Mouse (Mus musculus) CH12.LX (cell line): ENCODE data around the gene E2f2. TPM values are rescaled to one million over a fixed set of nuclear protein-coding genes. Genes with fewer than 3 reads are reported as not detected.

Experiments used
- DNase-seq: peaks from one replicate; pipeline ENCODE4 v3.0.0-alpha.2; 2013; ENCODE audit errors: extremely low read depth
- H3K27ac ChIP-seq: 2 replicates; pipeline ENCODE4 v1.5.1; 2012; ENCODE audit warnings: low read depth, mild to moderate bottlenecking, control low read depth, moderate library complexity; ENCODE audit not compliant: insufficient read depth
- H3K27me3 ChIP-seq: replicated peaks from 2 replicates; pipeline ENCODE3; 2012; ENCODE audit warnings: inconsistent platforms
- H3K36me3 ChIP-seq, 2 experiments: replicated peaks in 1 of 2; 2 replicates each; pipeline versions ENCODE3 to v1.6.1; 2012; ENCODE audit warnings: inconsistent platforms in 1 of 2, low read length in 1 of 2, mild to moderate bottlenecking in 1 of 2, mixed read lengths in 1 of 2, moderate library complexity in 1 of 2; ENCODE audit not compliant: control insufficient read depth in 1 of 2, insufficient read depth in 1 of 2
- H3K4me1 ChIP-seq, 2 experiments: 2 replicates each; pipeline ENCODE4 v1.6.1; 2012; ENCODE audit warnings: inconsistent platforms in 1 of 2, moderate library complexity in 1 of 2; ENCODE audit not compliant: insufficient read depth in 2 of 2, control insufficient read depth in 1 of 2
- H3K4me2 ChIP-seq: 2 replicates; pipeline ENCODE4 v1.6.1; 2012; ENCODE audit warnings: low read depth, mild to moderate bottlenecking, control low read depth; ENCODE audit not compliant: poor library complexity, insufficient read depth, severe bottlenecking
- H3K4me3 ChIP-seq, 3 experiments: fragments of 150-350 bp in 1 of 3; sonication (generic) in 1 of 3; replicated peaks in 1 of 3; 2 replicates each; pipeline versions ENCODE3 to v1.5.1; 2011 to 2012; ENCODE audit warnings: low read depth in 2 of 3, low read length in 2 of 3, mild to moderate bottlenecking in 2 of 3, moderate library complexity in 2 of 3, control low read depth in 1 of 3, improper control_type of control experiment in 1 of 3, inconsistent platforms in 1 of 3, mixed read lengths in 1 of 3; ENCODE audit not compliant: poor library complexity in 1 of 3
- H3K79me2 ChIP-seq: replicated peaks from 2 replicates; pipeline ENCODE4 v1.6.1; 2012; ENCODE audit warnings: mild to moderate bottlenecking, moderate library complexity; ENCODE audit not compliant: control insufficient read depth, poor library complexity, insufficient read depth, severe bottlenecking; ENCODE audit errors: extremely low read depth
- H3K9ac ChIP-seq: 2 replicates; pipeline ENCODE4 v1.6.1; 2012; ENCODE audit warnings: low read depth, mild to moderate bottlenecking, control low read depth, moderate library complexity; ENCODE audit not compliant: insufficient read depth
- H3K9me3 ChIP-seq: replicated peaks from 2 replicates; pipeline ENCODE3; 2012; ENCODE audit warnings: low read length, inconsistent platforms, mixed read lengths
- CHD1 ChIP-seq: IDR thresholded peaks from 2 replicates; pipeline ENCODE4 v1.6.1; 2012; ENCODE audit warnings: low read depth, low read length, improper control_type of control experiment, inconsistent platforms
- CHD2 ChIP-seq: IDR thresholded peaks from 2 replicates; pipeline ENCODE4 v1.6.1; 2011; ENCODE audit warnings: low read length, improper control_type of control experiment
- E2F4 ChIP-seq: IDR thresholded peaks from 2 replicates; pipeline ENCODE4 v1.6.1; 2011; ENCODE audit warnings: low read depth, low read length, improper control_type of control experiment; ENCODE audit not compliant: insufficient replicate concordance
- ELF1 ChIP-seq: IDR thresholded peaks from 2 replicates; pipeline ENCODE4 v1.6.1; 2014; ENCODE audit warnings: low read depth, mild to moderate bottlenecking, inconsistent platforms, low read length, improper control_type of control experiment
- ETS1 ChIP-seq: conservative IDR thresholded peaks from 2 replicates; pipeline ENCODE4 v1.6.1; 2012; ENCODE audit warnings: low read depth, mild to moderate bottlenecking, inconsistent platforms, low read length, improper control_type of control experiment, moderate library complexity
- GABPA ChIP-seq: IDR thresholded peaks from 2 replicates; pipeline ENCODE4 v1.6.1; 2012; ENCODE audit warnings: low read depth, low read length, improper control_type of control experiment, inconsistent platforms; ENCODE audit not compliant: insufficient replicate concordance
- IRF4 ChIP-seq: IDR thresholded peaks from 2 replicates; pipeline ENCODE4 v1.6.1; 2014; ENCODE audit warnings: low read depth, mild to moderate bottlenecking, inconsistent platforms, low read length, improper control_type of control experiment
- JUN ChIP-seq: IDR thresholded peaks from 2 replicates; pipeline ENCODE4 v1.6.1; 2011; ENCODE audit warnings: low read depth, mild to moderate bottlenecking, low read length, improper control_type of control experiment, moderate library complexity; ENCODE audit not compliant: insufficient read depth
- JUND ChIP-seq: conservative IDR thresholded peaks from 2 replicates; pipeline ENCODE4 v1.6.1; 2011; ENCODE audit warnings: low read depth, low read length, improper control_type of control experiment
- KAT2A ChIP-seq: IDR thresholded peaks from 2 replicates; pipeline ENCODE4 v1.6.1; 2012; ENCODE audit warnings: low read length, improper control_type of control experiment, inconsistent platforms; ENCODE audit not compliant: insufficient replicate concordance
- MAFK ChIP-seq: IDR thresholded peaks from 2 replicates; pipeline ENCODE4 v1.6.1; 2011; ENCODE audit warnings: low read length, improper control_type of control experiment; ENCODE audit not compliant: insufficient replicate concordance
- MAX ChIP-seq: IDR thresholded peaks from 2 replicates; pipeline ENCODE4 v1.6.1; 2011; ENCODE audit warnings: low read length, improper control_type of control experiment
- MAZ ChIP-seq: IDR thresholded peaks from 2 replicates; pipeline ENCODE4 v1.6.1; 2012; ENCODE audit warnings: low read depth, mild to moderate bottlenecking, inconsistent platforms, low read length, improper control_type of control experiment, moderate library complexity
- MEF2A ChIP-seq: IDR thresholded peaks from 2 replicates; pipeline ENCODE4 v1.6.1; 2014; ENCODE audit warnings: low read depth, mild to moderate bottlenecking, inconsistent platforms, low read length, improper control_type of control experiment, borderline replicate concordance
- MXI1 ChIP-seq: IDR thresholded peaks from 2 replicates; pipeline ENCODE4 v1.6.1; 2011; ENCODE audit warnings: mild to moderate bottlenecking, low read depth, low read length, improper control_type of control experiment
- NELFE ChIP-seq: IDR thresholded peaks from 2 replicates; pipeline ENCODE4 v1.6.1; 2011; ENCODE audit warnings: low read depth, low read length, improper control_type of control experiment
- RAD21 ChIP-seq: IDR thresholded peaks from 2 replicates; pipeline ENCODE4 v1.6.1; 2011; ENCODE audit warnings: low read depth, mild to moderate bottlenecking, low read length, improper control_type of control experiment, moderate library complexity
- TBP ChIP-seq: conservative IDR thresholded peaks from 2 replicates; pipeline ENCODE4 v1.6.1; 2011; ENCODE audit warnings: low read depth, low read length, improper control_type of control experiment
- TCF12 ChIP-seq: IDR thresholded peaks from 2 replicates; pipeline ENCODE4 v1.6.1; 2014; ENCODE audit warnings: low read depth, mild to moderate bottlenecking, inconsistent platforms, low read length, improper control_type of control experiment
- USF1 ChIP-seq: IDR thresholded peaks from 2 replicates; pipeline ENCODE4 v1.6.1; 2014; ENCODE audit warnings: low read depth, mild to moderate bottlenecking, inconsistent platforms, low read length, improper control_type of control experiment
- USF2 ChIP-seq: conservative IDR thresholded peaks from 2 replicates; pipeline ENCODE4 v1.6.1; 2011; ENCODE audit warnings: low read depth, low read length, improper control_type of control experiment
- ZC3H11A ChIP-seq: IDR thresholded peaks from 2 replicates; pipeline ENCODE4 v1.6.1; 2012; ENCODE audit warnings: low read depth, mild to moderate bottlenecking, inconsistent platforms, low read length, improper control_type of control experiment
- ZMIZ1 ChIP-seq: IDR thresholded peaks from 2 replicates; pipeline ENCODE4 v1.6.1; 2012; ENCODE audit warnings: low read depth, mild to moderate bottlenecking, inconsistent platforms, low read length, improper control_type of control experiment
- dilution Hi-C: fragments of 300-500 bp; cut with MboI; formaldehyde crosslinking; loops from 2 replicates; pipeline ENCODE4 v1.14.3; 2020; ENCODE audit warnings: low sequenced_read_pairs; ENCODE audit not compliant: extremely low pct_unique_long_range_greater_than_20kb, extremely low pct_ligation_motif_present
- in situ Hi-C: fragments of 300-500 bp; cut with MboI; formaldehyde crosslinking; loops from 3 replicates; pipeline ENCODE4 v1.14.3; 2019; ENCODE audit warnings: low sequenced_read_pairs, low pct_ligation_motif_present, low pct_unique_long_range_greater_than_20kb, mixed read lengths
- polyA plus RNA-seq: library from polyadenylated mRNA; unstranded; fragments of >175 nt; gene quantifications from 2 replicates; pipeline ENCODE4 v1.2.1, GENCODE M21; 2012; ENCODE audit warnings: low read depth; ENCODE audit not compliant: insufficient read length
- total RNA-seq, 2 experiments: library from RNA; depleted of rRNA; stranded (reverse); fragments of 300-350 nt in 1 of 2; fragments of >200 nt in 1 of 2; gene quantifications; 2 replicates each; pipeline ENCODE4 v1.2.3; 2012 to 2014

E2f2 gene
- total and polyA plus RNA-seq, 3 experiments = 3.9 to 7.2 (median 4.4) TPM

- Histone ChIP-seq H3K4me1 (peaks cover 0 to 6% of the 10 kb centered on the region in 2 experiments; a peak in 1 of 4 replicates), H3K4me2 (no peak overlapping the region), H3K9me3 (peaks cover 10% of the 10 kb centered on the region), H3K27me3 (peaks cover 81% of the 10 kb centered on the region), H3K79me2 (no peaks in the 10 kb centered on the region), H3K36me3 (no peaks in the 10 kb centered on the region), H3K4me3 (no peak overlapping the region), H3K27ac (no peak overlapping the region), H3K9ac (no peak overlapping the region)
- TF ChIP-seq MEF2A = no peak
- no peak for TF ChIP-seq CHD1
- no peak for TF ChIP-seq MXI1
- no peak for TF ChIP-seq TCF12
- TF ChIP-seq JUND = no peak
- no peak for TF ChIP-seq CHD2
- no peak for TF ChIP-seq ZC3H11A
- no peak for TF ChIP-seq MAFK
- TF ChIP-seq MAX = no peak
- no peak for TF ChIP-seq ZMIZ1
- no peak for TF ChIP-seq RAD21
- TF ChIP-seq MAZ = no peak
- no peak for TF ChIP-seq GABPA
- no peak for TF ChIP-seq IRF4
- TF ChIP-seq ELF1 = no peak
- TF ChIP-seq TBP = no peak
- TF ChIP-seq USF2 = no peak
- TF ChIP-seq E2F4 = no peak
- DNase-seq = no peak
- dilution Hi-C loops = no loop called here
- in situ Hi-C loops = loop anchor here (5.0 to 25.0 kb wide), 2 partner anchors 33 to 372 kb away; partner anchors contain the start of genes Asap3, Kdm1a, Lactbl1 and Tex46
Observed at GRCm38 (mm10) chr4:136240123-136240522, 67.9 kb downstream of the E2f2 start.

GRCm38 (mm10) chr4:136240955-136241354 lies 68.8 kb downstream of the E2f2 start:
- no peak for DNase-seq
- in situ Hi-C loops = loop anchor here (5.0 to 25.0 kb wide), 2 partner anchors 34 to 371 kb away; partner anchors contain the start of genes Asap3, Kdm1a, Lactbl1 and Tex46
- TF ChIP-seq IRF4 (no peak), ETS1 (no peak), ELF1 (no peak), KAT2A (no peak), USF2 (no peak), JUN (no peak), USF1 (no peak), NELFE (no peak), TBP (no peak)

More at GRCm38 (mm10) chr4:136240955-136241354, 68.8 kb downstream of the E2f2 start:
- H3K4me1 ChIP-seq = peaks cover 0 to 11% of the 10 kb centered on the region in 2 experiments; a peak in 2 of 4 replicates
- no peak overlapping the region for H3K4me3 ChIP-seq
- no peak overlapping the region for H3K27ac ChIP-seq
- dilution Hi-C loops = no loop called here
- H3K9ac ChIP-seq = no peak overlapping the region
- H3K27me3 ChIP-seq = peaks cover 86% of the 10 kb centered on the region
- no peaks in the 10 kb centered on the region for H3K36me3 ChIP-seq
- H3K79me2 ChIP-seq = no peaks in the 10 kb centered on the region
- no peak overlapping the region for H3K4me2 ChIP-seq
- peaks cover 6% of the 10 kb centered on the region for H3K9me3 ChIP-seq
